In genomic region chr1:135324571-135324970, GRCm38 (mm10) we compare ENCODE assay signal across 9 mouse cellular contexts. TPM values are rescaled to one million over a fixed set of nuclear protein-coding genes. Genes with fewer than 3 reads are reported as not detected.
DNase-seq lines count a peak whose midpoint lies in the region; ATAC-seq lines count a peak whose summit lies in the region.
"Had no signal": no experiment of that assay in that cellular context is flagged by ENCODE, and none has a peak within 500 bp of the region (broad histone marks: within the 10 kb centered on the region; RNA-seq: fewer than 3 reads in every experiment).

TSS of gene Lmod1 (plus strand) at chr1:135324807.

- WGBS in forebrain, embryonic 16.5 days: 13% methylated on average over 8 of the region's 8 CpGs

- no peak within 1 kb of the TSS for H3K27ac ChIP-seq in forebrain, embryonic 16.5 days (ENCODE audit: low read length)

- no peak within 1 kb of the TSS for H3K4me2 ChIP-seq in forebrain, embryonic 16.5 days (ENCODE audit: low read length)

- H3K4me3 ChIP-seq in forebrain, embryonic 16.5 days (replicated peaks; ENCODE audit: low read length): no peak within 1 kb of the TSS
- H3K4me3 ChIP-seq: megakaryocyte, embryonic 14.5 days had no signal

- DNase-seq in ovary, adult 18-20 months (ENCODE audit: low spot score): peak; percentile 27
- no peak for DNase-seq in ovary, postnatal 10 days (ENCODE audit: low spot score)
- DNase-seq in gastrocnemius, adult 18-20 months (ENCODE audit: low spot score): peak; percentile 48
- DNase-seq in kidney, adult 11 months: peak; percentile 61
- peak; percentile 90 for DNase-seq in lung, postnatal 10 days
- DNase-seq in spleen, adult 18-20 months: no peak
- DNase-seq in left cerebral cortex, adult 9 months (ENCODE audit: low spot score in 2 of 2): no peak

- no peak for ATAC-seq in forebrain, embryonic 16.5 days

- no peaks in the 10 kb centered on the region for H3K4me1 ChIP-seq in forebrain, embryonic 16.5 days (replicated peaks; ENCODE audit: control insufficient read depth, insufficient read depth, low read length)
- H3K4me1 ChIP-seq: megakaryocyte, embryonic 14.5 days had no signal

- H3K36me3 ChIP-seq in forebrain, embryonic 16.5 days (ENCODE audit: control insufficient read depth, insufficient read depth): no peaks in the 10 kb centered on the region

- H3K9me3 ChIP-seq in forebrain, embryonic 16.5 days (ENCODE audit: control insufficient read depth, low read length): no peaks in the 10 kb centered on the region

- peaks cover 7% of the 10 kb centered on the region; the same call in 1 of the 2 replicates for H3K27me3 ChIP-seq in forebrain, embryonic 16.5 days (replicated peaks; ENCODE audit: control insufficient read depth, insufficient read depth, low read length)

- H3K9ac ChIP-seq in forebrain, embryonic 16.5 days (replicated peaks; ENCODE audit: low read depth, low read length): no peak within 1 kb of the TSS

RNA-seq across cellular contexts. Expression of gene Lmod1, which starts in this region (rescaled TPM):
- total RNA-seq in gastrocnemius, adult 18-20 months (2021): 10 to 100 TPM in 1 of 2 experiments, 1 to 10 TPM in 1; 6.0 to 10.8 TPM
- polyA plus RNA-seq in forebrain, embryonic 16.5 days (2015; fragmentation: Nextera tagmentation; extraction: Ambion mirVana): 0.15 and 0.21 TPM in 2 replicates

Comparison
In these comparisons a context has a peak if more than half of its experiments do, and no peak if none do; other contexts are left out.
1. DNase-seq: peak in ovary, adult 18-20 months (single experiment), gastrocnemius, adult 18-20 months (single experiment), kidney, adult 11 months (single experiment) and lung, postnatal 10 days (single experiment); none in ovary, postnatal 10 days (single experiment), spleen, adult 18-20 months (0 of 2) and left cerebral cortex, adult 9 months (0 of 2).